8 mouse cellular contexts compared by ENCODE assay signal in the genomic region with DNA sequence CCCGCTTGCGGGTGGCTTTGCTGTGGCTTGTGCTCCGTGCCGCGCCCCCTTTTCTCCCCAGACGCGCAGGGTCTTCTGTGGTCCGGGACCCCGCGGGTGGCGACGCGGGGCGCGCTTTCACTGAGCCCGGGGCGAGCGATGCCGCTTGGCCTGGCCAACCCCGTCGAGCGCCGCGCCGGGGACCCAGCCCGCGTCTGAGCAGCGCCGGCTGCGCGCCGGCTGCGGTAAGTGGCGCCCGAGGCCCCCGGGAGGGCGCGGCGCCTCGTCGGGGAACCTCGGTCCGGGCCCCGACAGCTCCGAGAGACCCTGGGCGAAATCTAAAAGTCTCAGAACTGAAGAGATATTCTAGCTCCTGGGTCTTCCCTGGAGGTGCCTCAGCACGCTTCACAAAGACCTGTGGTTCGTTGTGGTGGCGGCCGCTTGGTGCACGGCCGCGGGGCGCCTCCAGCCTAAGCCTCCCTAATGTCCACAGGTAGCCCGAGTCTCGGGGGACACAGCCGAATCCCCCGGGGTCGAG. TPM values are rescaled to one million over a fixed set of nuclear protein-coding genes. Genes with fewer than 3 reads are reported as not detected.
DNase-seq lines count a peak whose midpoint lies in the region; ATAC-seq and TF ChIP-seq lines count a peak whose summit lies in the region.

No protein-coding gene starts in this region.

- no peak overlapping the region for H3K27ac ChIP-seq in forebrain, embryonic 11.5 days (ENCODE audit: low read depth, low read length)
- H3K27ac ChIP-seq in limb, embryonic 15.5 days = no peak overlapping the region; the same call in 1 of the 2 replicates
- no peak overlapping the region for H3K27ac ChIP-seq in stomach, embryonic 16.5 days (ENCODE audit: low read length)

- H3K9me3 ChIP-seq in forebrain, embryonic 11.5 days (ENCODE audit: control insufficient read depth, low read length) = no peaks in the 10 kb centered on the region
- no peaks in the 10 kb centered on the region for H3K9me3 ChIP-seq in limb, embryonic 15.5 days
- no peaks in the 10 kb centered on the region for H3K9me3 ChIP-seq in stomach, embryonic 16.5 days (replicated peaks; ENCODE audit: control insufficient read depth, low read length)

- 2% methylated on average over 43 of the region's 59 CpGs for WGBS in forebrain, embryonic 11.5 days
- WGBS in limb, embryonic 15.5 days = under 1% methylated on average over 58 of the region's 59 CpGs
- WGBS in stomach, embryonic 16.5 days = 1% methylated on average over 58 of the region's 59 CpGs

- no peaks in the 10 kb centered on the region for H3K36me3 ChIP-seq in forebrain, embryonic 11.5 days (ENCODE audit: control insufficient read depth, insufficient read depth, low read length)
- no peaks in the 10 kb centered on the region for H3K36me3 ChIP-seq in limb, embryonic 15.5 days
- no peaks in the 10 kb centered on the region for H3K36me3 ChIP-seq in stomach, embryonic 16.5 days (ENCODE audit: control insufficient read depth, insufficient read depth, low read length)

- peak; percentile 6 for DNase-seq in kidney, adult 18-20 months
- DNase-seq in kidney, postnatal 25 days = no peak
- DNase-seq in Patski (ENCODE audit: low read depth, low spot score) = no peak
- DNase-seq in forebrain, embryonic 11.5 days (ENCODE audit: low spot score) = peak; percentile 62
- DNase-seq in cerebellum, adult 9-10 months = no peak
- DNase-seq in adrenal gland, postnatal 4 days (ENCODE audit: low spot score in 2 of 2) = no peak

- H3K4me1 ChIP-seq in forebrain, embryonic 11.5 days (replicated peaks; ENCODE audit: control insufficient read depth, insufficient read depth, low read length) = peaks cover 3% of the 10 kb centered on the region
- peaks cover 23% of the 10 kb centered on the region for H3K4me1 ChIP-seq in limb, embryonic 15.5 days
- H3K4me1 ChIP-seq in stomach, embryonic 16.5 days (ENCODE audit: control insufficient read depth, insufficient read depth, low read length) = peaks cover 10% of the 10 kb centered on the region

- CTCF ChIA-PET in Patski (lab: Charles Lee) = no interaction called here

- peak; percentile 9 for ATAC-seq in Patski
- ATAC-seq in forebrain, embryonic 11.5 days (replicated peaks; ENCODE audit: low FRiP score) = peak; percentile 73
- ATAC-seq in limb, embryonic 15.5 days (ENCODE audit: insufficient number of reproducible peaks, low FRiP score, low TSS enrichment, low read depth) = no peak
- ATAC-seq in stomach, embryonic 16.5 days (ENCODE audit: insufficient read depth, low FRiP score) = peak; percentile 56; the same call in 1 of the 2 replicates

- in situ Hi-C loops in Patski (cut with MboI; ENCODE audit: low pct_unique_long_range_greater_than_20kb) = no loop called here

- H3K4me3 ChIP-seq in forebrain, embryonic 11.5 days (ENCODE audit: low read depth, low read length) = peak overlapping the region; percentile 52
- H3K4me3 ChIP-seq in limb, embryonic 15.5 days = peak overlapping the region; percentile 60
- peak overlapping the region; percentile 62 for H3K4me3 ChIP-seq in stomach, embryonic 16.5 days (replicated peaks; ENCODE audit: low read length)

- peaks cover 17% of the 10 kb centered on the region for H3K27me3 ChIP-seq in Patski
- peaks cover 24% of the 10 kb centered on the region for H3K27me3 ChIP-seq in forebrain, embryonic 11.5 days (ENCODE audit: control insufficient read depth, insufficient read depth, low read length)
- H3K27me3 ChIP-seq in limb, embryonic 15.5 days = peaks cover 46% of the 10 kb centered on the region
- H3K27me3 ChIP-seq in stomach, embryonic 16.5 days (ENCODE audit: control insufficient read depth, insufficient read depth, low read length) = peaks cover 28% of the 10 kb centered on the region

- peak overlapping the region; percentile 95 for H3K4me2 ChIP-seq in forebrain, embryonic 11.5 days (ENCODE audit: low read depth, low read length, severe bottlenecking)
- peak overlapping the region; percentile 99 for H3K4me2 ChIP-seq in limb, embryonic 15.5 days
- peak overlapping the region; percentile 99 for H3K4me2 ChIP-seq in stomach, embryonic 16.5 days (ENCODE audit: low read depth, low read length)

- H3K9ac ChIP-seq in forebrain, embryonic 11.5 days (ENCODE audit: low read length) = peak overlapping the region; percentile 41
- peak overlapping the region; percentile 26; the same call in 1 of the 2 replicates for H3K9ac ChIP-seq in limb, embryonic 15.5 days
- peak overlapping the region; percentile 60 for H3K9ac ChIP-seq in stomach, embryonic 16.5 days (ENCODE audit: low read length)

- TF ChIP-seq CTCF in Patski (IDR thresholded peaks at IDR 0.05) = no peak

- POLR2A ChIA-PET in Patski (lab: Charles Lee) = no interaction called here

RNA-seq across cellular contexts. Expression of gene Gng4, which starts 0.6 kb away (rescaled TPM):
- not detected for polyA plus RNA-seq in Patski (2021)
- 1.7 TPM in 2 replicates for polyA plus RNA-seq in forebrain, embryonic 11.5 days (2014; fragmentation: Nextera tagmentation; extraction: Ambion mirVana)
- 27.6 and 32.6 TPM in 2 replicates for polyA plus RNA-seq in limb, embryonic 15.5 days (2015; fragmentation: Nextera tagmentation; extraction: Ambion mirVana)
- 2.7 and 3.1 TPM in 2 replicates for polyA plus RNA-seq in stomach, embryonic 16.5 days (2015; fragmentation: Nextera tagmentation; extraction: Ambion mirVana)
- 10 to 100 TPM; 22.6 to 23.1 TPM for total RNA-seq in adrenal gland, postnatal 4 days (2021)

Comparison
In these comparisons a context has a peak if more than half of its experiments do, and no peak if none do; other contexts are left out.
1. DNase-seq: peak in kidney, adult 18-20 months (single experiment) and forebrain, embryonic 11.5 days (single experiment); none in kidney, postnatal 25 days (0 of 2), Patski (single experiment), cerebellum, adult 9-10 months (single experiment) and adrenal gland, postnatal 4 days (0 of 2).
2. Peak in every context shown above with its lines, with median percentiles within 50 percentile points of each other: H3K4me2 ChIP-seq, H3K4me3 ChIP-seq and H3K9ac ChIP-seq.